Mouse (Mus musculus) liver, embryonic 14.5 days (tissue): ENCODE measurements around the gene Elovl6. TPM values are rescaled to one million over a fixed set of nuclear protein-coding genes. Genes with fewer than 3 reads are reported as not detected.

Experiments used
- ATAC-seq: fragments of 200-750 bp; cut with Nextera tagmentation; 2 replicates; pipeline ENCODE4 v1.8.0; 2017; ENCODE audit warnings: moderate number of reproducible peaks, mild to moderate bottlenecking, moderate library complexity; ENCODE audit not compliant: insufficient read depth
- DNase-seq, 3 experiments: peaks; one replicate each; pipeline ENCODE4 v3.0.0-alpha.2; 2012 to 2013; ENCODE audit warnings: low read depth in 3 of 3, low spot score in 3 of 3
- H3K27ac ChIP-seq: fragments of 300-500 bp; sonication (generic); 2 replicates; pipeline ENCODE4 v1.5.1; 2014; ENCODE audit warnings: moderate library complexity, mild to moderate bottlenecking, control low read depth, inconsistent platforms
- H3K27me3 ChIP-seq: fragments of 300-500 bp; sonication (generic); 2 replicates; pipeline ENCODE4 v1.6.1; 2014; ENCODE audit warnings: mild to moderate bottlenecking, low read length, moderate library complexity; ENCODE audit not compliant: control insufficient read depth, insufficient read depth
- H3K36me3 ChIP-seq: fragments of 300-500 bp; sonication (generic); replicated peaks from 2 replicates; pipeline ENCODE4 v1.6.1; 2014; ENCODE audit warnings: low read depth; ENCODE audit not compliant: control insufficient read depth, insufficient read depth
- H3K4me1 ChIP-seq, 2 experiments: fragments of 200-500 bp in 1 of 2; fragments of 300-500 bp in 1 of 2; sonication (generic) in 1 of 2; replicated peaks; 2 replicates each; pipeline ENCODE4 v1.6.1; 2012 to 2014; ENCODE audit warnings: antibody characterized with exemption in 1 of 2, inconsistent platforms in 1 of 2, low read length in 1 of 2; ENCODE audit not compliant: control insufficient read depth in 2 of 2, insufficient read depth in 2 of 2
- H3K4me2 ChIP-seq: fragments of 300-500 bp; sonication (generic); 2 replicates; pipeline ENCODE4 v1.6.1; 2014; ENCODE audit warnings: low read depth, mild to moderate bottlenecking, control low read depth, moderate library complexity
- H3K4me3 ChIP-seq, 2 experiments: fragments of 200-500 bp in 1 of 2; fragments of 300-500 bp in 1 of 2; sonication (generic) in 1 of 2; 2 replicates each; pipeline ENCODE4 v1.5.1; 2012 to 2014; ENCODE audit warnings: low read depth in 2 of 2, low read length in 2 of 2, mild to moderate bottlenecking in 2 of 2, control low read depth in 1 of 2, inconsistent platforms in 1 of 2, moderate library complexity in 1 of 2; ENCODE audit not compliant: insufficient read depth in 1 of 2
- H3K9ac ChIP-seq: fragments of 300-500 bp; sonication (generic); replicated peaks from 2 replicates; pipeline ENCODE4 v1.6.1; 2014; ENCODE audit warnings: mild to moderate bottlenecking, control low read depth, moderate library complexity
- H3K9me3 ChIP-seq: fragments of 300-500 bp; sonication (generic); 2 replicates; pipeline ENCODE4 v1.6.1; 2016; ENCODE audit warnings: low read length, mixed read lengths; ENCODE audit not compliant: control insufficient read depth
- CTCF ChIP-seq: IDR thresholded peaks from 2 replicates; pipeline ENCODE4 v1.5.1; 2016; ENCODE audit warnings: antibody characterized with exemption, low read depth, control low read depth
- EP300 ChIP-seq: IDR thresholded peaks from 2 replicates; pipeline ENCODE4 v1.6.1; 2016; ENCODE audit warnings: antibody characterized with exemption, low read depth
- WGBS: fragments of 180-500 bp; shearing (Covaris S2); extraction: QIAGEN DNeasy Blood & Tissue Kit; methylation state at CpG from one replicate; pipeline ENCODE4 v1.1.7; 2014; ENCODE audit not compliant: insufficient replicate concordance; 5-methylcytosine and 5-hydroxymethylcytosine counted together
- polyA plus RNA-seq, 2 experiments: library from polyadenylated mRNA; depleted of rRNA in 1 of 2; stranded (reverse) in 1 of 2; unstranded in 1 of 2; fragments of >200 nt; fragmentation: Nextera tagmentation in 1 of 2; extraction: Ambion mirVana in 1 of 2; gene quantifications; 2 replicates each; pipeline versions ENCODE4 v1.2.1 to v1.2.3; 2012 to 2014

Gene Elovl6
- polyA plus RNA-seq, 2 experiments = 7.2 TPM

DNA sequence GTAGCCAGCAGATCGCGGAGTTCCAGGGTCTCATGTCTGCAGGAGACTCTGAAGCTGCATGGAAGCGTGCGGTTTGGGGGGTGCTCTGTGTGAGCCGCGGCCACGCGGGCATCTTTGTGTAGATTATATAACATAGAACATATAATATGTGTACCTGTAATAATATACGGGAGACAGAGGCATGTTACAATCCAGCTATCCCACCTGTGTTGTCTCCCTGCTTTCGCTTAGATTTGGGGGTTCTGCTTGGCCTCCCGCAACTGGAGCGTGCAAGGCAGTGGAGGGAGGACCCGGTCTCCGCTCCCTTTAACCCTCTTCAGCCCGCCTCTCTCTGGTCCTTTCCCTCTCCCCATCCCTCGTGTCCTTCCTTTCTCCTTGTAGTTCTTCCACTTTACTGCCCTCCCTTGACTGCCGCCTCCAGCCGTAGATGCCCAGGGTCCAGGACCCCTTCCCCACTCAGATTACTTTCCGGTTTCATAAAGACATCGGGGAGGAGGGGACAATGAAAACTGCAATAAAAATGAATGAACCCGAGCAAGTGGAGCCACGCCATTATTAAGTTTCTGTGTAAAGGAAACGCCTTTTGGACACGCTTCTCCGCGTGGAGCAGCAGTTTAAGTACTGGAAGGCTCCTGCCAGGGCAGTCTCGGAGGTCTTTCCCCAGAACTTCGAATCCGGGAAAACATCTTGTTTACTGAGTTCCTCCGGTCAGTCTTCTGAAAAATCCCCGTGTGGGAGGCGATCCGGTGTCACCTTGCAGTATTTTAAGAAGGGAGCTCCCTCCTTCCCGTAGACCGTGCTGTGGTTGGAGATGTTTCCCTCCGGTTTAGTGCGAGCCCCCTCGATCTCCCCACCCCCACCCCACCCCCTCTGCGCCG, 949 bp downstream of the Elovl6 start:
- H3K27ac ChIP-seq = peak overlapping the region; percentile 55; the same call in 1 of the 2 replicates
- ATAC-seq = no peak; the same call in 1 of the 2 replicates

DNA sequence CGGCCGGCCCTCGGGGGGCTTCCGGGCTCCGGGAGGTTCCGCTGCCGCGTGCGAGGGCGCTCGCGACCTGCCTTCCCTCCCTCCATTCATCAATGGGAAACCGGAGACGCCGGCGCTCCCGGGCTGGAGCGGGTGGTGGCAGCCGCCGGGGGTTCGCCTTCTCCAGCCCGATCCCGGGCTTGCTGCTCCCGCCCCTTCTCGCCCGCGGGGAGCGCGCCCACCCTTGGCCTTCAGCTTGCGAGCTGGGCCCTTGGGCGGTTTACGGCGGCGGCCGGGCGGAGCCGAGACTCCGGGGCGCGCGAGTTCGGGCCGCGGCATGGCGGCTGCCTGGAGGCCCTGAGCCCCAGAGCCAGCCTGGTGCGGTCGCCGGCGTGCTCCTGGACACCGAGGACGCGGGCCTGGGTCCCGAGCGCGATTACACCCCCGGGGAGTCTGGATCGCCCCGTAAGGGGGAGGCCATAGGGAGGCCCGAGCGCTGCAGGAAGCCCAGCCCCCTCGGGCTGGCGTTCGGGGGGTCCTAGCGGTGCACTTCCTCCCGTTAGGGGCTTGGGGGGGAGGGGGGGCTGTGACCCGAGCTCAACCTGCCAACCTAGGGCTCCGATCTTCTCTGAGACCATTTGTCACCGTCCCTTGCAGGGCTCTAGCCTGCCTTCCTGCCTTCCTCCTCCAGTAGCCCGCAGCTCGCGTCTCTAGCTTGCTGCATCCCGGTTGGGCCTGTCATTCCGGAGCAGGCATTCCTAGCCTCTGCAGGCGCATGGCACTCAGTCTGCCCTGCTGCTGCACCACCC, 1.8 kb downstream of the Elovl6 start:
- Histone ChIP-seq H3K4me3 (peak overlapping the region; percentile 80 to 88), H3K27ac (peak overlapping the region; percentile 55), H3K36me3 (no peaks in the 10 kb centered on the region), H3K4me2 (peak overlapping the region; percentile 76), H3K9ac (peak overlapping the region; percentile 95), H3K27me3 (no peaks in the 10 kb centered on the region), H3K4me1 (peaks cover 4 to 19% of the 10 kb centered on the region in 2 experiments), H3K9me3 (no peaks in the 10 kb centered on the region)
- TF ChIP-seq CTCF = no peak
- WGBS = under 1% methylated on average over 64 of the region's 74 CpGs
- DNase-seq (no peak), ATAC-seq (peak; percentile 54)

More for the DNA sequence above, 949 bp downstream of the Elovl6 start:
- no peaks in the 10 kb centered on the region for H3K9me3 ChIP-seq
- peak overlapping the region; percentile 95 for H3K9ac ChIP-seq
- H3K4me1 ChIP-seq = peaks cover 4 to 19% of the 10 kb centered on the region in 2 experiments
- WGBS = under 1% methylated on average over 40 of the region's 40 CpGs
- H3K27me3 ChIP-seq = no peaks in the 10 kb centered on the region
- H3K4me3 ChIP-seq = peak overlapping the region; percentile 80 to 88
- DNase-seq = no peak
- H3K4me2 ChIP-seq = peak overlapping the region; percentile 76
- no peaks in the 10 kb centered on the region for H3K36me3 ChIP-seq
- no peak for TF ChIP-seq CTCF
- no peak for TF ChIP-seq EP300

DNA sequence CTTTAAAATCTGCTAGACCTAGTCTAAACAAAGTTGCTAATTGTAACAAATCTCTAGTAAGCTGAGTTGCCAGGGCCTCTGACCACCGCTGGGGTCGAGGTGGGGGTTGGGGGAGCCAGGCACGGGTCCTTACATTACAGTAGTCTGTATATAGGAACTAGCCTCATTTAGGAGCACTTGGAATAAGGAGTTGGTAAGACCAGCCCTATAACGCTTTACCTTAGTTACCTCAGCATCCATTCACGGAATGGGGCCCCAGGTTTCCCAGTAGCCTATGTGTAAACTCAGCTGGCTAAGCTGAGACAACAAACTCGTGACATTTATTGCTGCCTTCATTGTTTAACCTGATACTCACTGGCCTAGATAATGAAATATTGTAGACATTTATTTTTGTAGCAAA, 3.3 kb downstream of the Elovl6 start:
- H3K9ac ChIP-seq = no peak overlapping the region; the same call in 1 of the 2 replicates
- H3K27ac ChIP-seq = no peak overlapping the region

DNA sequence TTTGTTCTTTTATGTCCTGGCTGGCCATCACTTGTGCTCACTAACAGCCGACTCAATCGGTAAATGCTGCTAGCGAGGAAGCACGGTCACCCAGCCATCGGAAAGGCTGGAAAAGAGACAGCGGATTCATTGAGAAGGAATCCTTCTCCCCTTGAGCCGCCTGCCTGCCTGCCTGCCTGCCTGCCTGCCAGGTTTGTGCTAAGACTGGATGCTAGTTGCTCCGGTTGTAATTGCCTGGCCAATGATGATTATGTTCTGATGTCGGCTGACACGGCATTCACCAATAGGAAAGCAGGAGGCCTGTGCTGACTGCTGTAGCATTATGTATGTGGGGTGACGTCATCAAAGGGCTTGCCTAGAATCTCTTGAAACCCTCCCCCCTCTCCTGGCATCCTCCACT, 4.0 kb downstream of the Elovl6 start:
- peak; percentile 90 to 92 (median 90) for DNase-seq
- Histone ChIP-seq H3K36me3 (no peaks in the 10 kb centered on the region), H3K4me2 (peak overlapping the region; percentile 76), H3K9ac (peak overlapping the region; percentile 44), H3K27ac (peak overlapping the region; percentile 53), H3K4me1 (peaks cover 4 to 19% of the 10 kb centered on the region in 2 experiments), H3K4me3 (peak overlapping the region; percentile 39 to 64), H3K27me3 (no peaks in the 10 kb centered on the region), H3K9me3 (no peaks in the 10 kb centered on the region)
- TF ChIP-seq EP300 (no peak), CTCF (no peak)
- 4% methylated on average over 11 of the region's 11 CpGs for WGBS
- ATAC-seq = peak; percentile 87

More for the DNA sequence above, 3.3 kb downstream of the Elovl6 start:
- Histone ChIP-seq H3K27me3 (no peaks in the 10 kb centered on the region), H3K4me2 (peak overlapping the region; percentile 76), H3K9me3 (no peaks in the 10 kb centered on the region), H3K4me1 (peaks cover 4 to 19% of the 10 kb centered on the region in 2 experiments), H3K4me3 (peak overlapping the region in 1 of 2 experiments; percentile 39; a peak in 1 of 4 replicates), H3K36me3 (no peaks in the 10 kb centered on the region)
- WGBS = 48% methylated on average over 6 of the region's 6 CpGs
- DNase-seq = no peak
- TF ChIP-seq EP300 = no peak
- no peak for TF ChIP-seq CTCF
- ATAC-seq = no peak

DNA sequence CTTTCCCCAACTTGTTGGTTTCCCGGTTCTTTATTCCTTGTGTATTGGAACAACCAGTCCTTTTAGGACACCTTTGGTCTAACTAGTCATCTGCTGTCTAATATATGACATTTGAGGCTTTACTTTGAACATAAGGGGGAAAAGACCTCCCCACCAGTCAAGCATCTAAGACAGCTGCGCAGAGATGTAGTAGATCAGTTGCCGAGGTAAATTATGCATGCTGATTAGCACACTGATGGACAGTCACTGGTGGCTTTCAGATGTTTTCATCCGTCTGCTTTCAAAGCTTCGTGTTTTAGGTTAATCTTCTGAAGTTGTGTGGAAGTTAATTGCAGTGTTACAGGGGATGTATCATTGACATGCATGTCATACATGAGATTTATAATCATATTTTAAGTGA, 5.8 kb downstream of the Elovl6 start:
- ATAC-seq (no peak), DNase-seq (no peak)
- Histone ChIP-seq H3K9ac (no peak overlapping the region), H3K9me3 (no peaks in the 10 kb centered on the region), H3K27ac (no peak overlapping the region), H3K4me2 (no peak overlapping the region), H3K4me1 (peaks cover 4 to 17% of the 10 kb centered on the region in 2 experiments), H3K36me3 (no peaks in the 10 kb centered on the region), H3K27me3 (no peaks in the 10 kb centered on the region), H3K4me3 (no peak overlapping the region)
- WGBS = 78% methylated on average over 5 of the region's 5 CpGs
- TF ChIP-seq CTCF = no peak
